Mouse (Mus musculus): ENCODE results near the gene Ankrd34a.

- TF ChIP-seq CTCF (conservative IDR thresholded peaks at IDR 0.05; ENCODE audit: low read length) (no peak), POU5F1 (IDR thresholded peaks at IDR 0.05; ENCODE audit: borderline replicate concordance, low read length) (no peak), NANOG (IDR thresholded peaks at IDR 0.05; ENCODE audit: borderline replicate concordance, low read length) (no peak)
Observed at GRCm38 (mm10) chr3:96647365-96647764, 50.9 kb downstream of the Ankrd34a start.

Measured in E14TG2a.4 (cell line).